Mouse (Mus musculus) spleen, adult 2 months (tissue): Measurements from ENCODE around the gene Ppfibp1.

Source experiments
- CTCF ChIP-seq: fragments of 200-500 bp; IDR thresholded peaks from 2 replicates; pipeline ENCODE4 v1.5.1; 2011; ENCODE audit warnings: mild to moderate bottlenecking, inconsistent platforms; ENCODE audit not compliant: insufficient read depth, insufficient read length, insufficient replicate concordance; ENCODE audit errors: extremely low read depth
- POLR2A ChIP-seq: fragments of 200-500 bp; IDR thresholded peaks from 2 replicates; pipeline ENCODE4 v1.6.1; 2011; ENCODE audit warnings: low read depth, low read length, inconsistent platforms

GRCm38 (mm10) chr6:146958694-146959093 is 70.4 kb downstream of the Ppfibp1 start:
- no peak for TF ChIP-seq CTCF
- no peak for TF ChIP-seq POLR2A
